Mouse (Mus musculus): ENCODE data around the gene Oprd1. TPM values are rescaled to one million over a fixed set of nuclear protein-coding genes. Genes with fewer than 3 reads are reported as not detected.

Gene Oprd1
- polyA plus RNA-seq, 1 experiment from 2014 or later, result 0.30 TPM

DNA sequence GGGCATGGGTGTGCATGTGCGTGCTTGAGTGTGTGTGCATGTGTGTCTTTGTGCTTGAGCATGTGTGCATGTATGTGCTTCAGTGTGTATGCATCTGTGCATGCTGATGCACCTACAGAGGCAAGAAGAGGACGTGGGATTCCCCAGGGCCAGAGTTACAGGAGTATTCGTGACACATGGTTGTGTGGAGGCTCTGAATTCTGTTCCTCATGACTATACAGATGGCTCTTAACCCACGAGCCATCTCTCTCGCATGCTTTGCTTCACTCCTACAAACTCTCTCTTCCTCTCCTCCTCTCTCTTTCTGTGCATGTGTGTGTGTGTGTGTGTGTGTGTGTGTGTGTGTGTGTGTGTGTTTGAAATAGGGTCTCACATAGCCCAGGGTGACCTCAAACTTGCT, 25.5 kb upstream of the Oprd1 start:
- H3K9ac ChIP-seq (ENCODE audit: low read length), result no peak overlapping the region
- no peak for ATAC-seq (ENCODE audit: insufficient read depth, low FRiP score)
- H3K4me2 ChIP-seq (ENCODE audit: low read depth, low read length), result no peak overlapping the region
- no peaks in the 10 kb centered on the region for H3K9me3 ChIP-seq (replicated peaks; ENCODE audit: control insufficient read depth, low read length)
- H3K27ac ChIP-seq (ENCODE audit: low read length), result no peak overlapping the region
- H3K4me3 ChIP-seq (replicated peaks; ENCODE audit: low read length), result no peak overlapping the region
- peaks cover 7% of the 10 kb centered on the region; the same call in 1 of the 2 replicates for H3K4me1 ChIP-seq (ENCODE audit: control insufficient read depth, insufficient read depth, low read length)
- H3K27me3 ChIP-seq (ENCODE audit: control insufficient read depth, insufficient read depth, low read length), result no peaks in the 10 kb centered on the region
- 80% methylated on average over 5 of the region's 5 CpGs for WGBS
- no peaks in the 10 kb centered on the region for H3K36me3 ChIP-seq (ENCODE audit: control insufficient read depth, insufficient read depth, low read length)

DNA sequence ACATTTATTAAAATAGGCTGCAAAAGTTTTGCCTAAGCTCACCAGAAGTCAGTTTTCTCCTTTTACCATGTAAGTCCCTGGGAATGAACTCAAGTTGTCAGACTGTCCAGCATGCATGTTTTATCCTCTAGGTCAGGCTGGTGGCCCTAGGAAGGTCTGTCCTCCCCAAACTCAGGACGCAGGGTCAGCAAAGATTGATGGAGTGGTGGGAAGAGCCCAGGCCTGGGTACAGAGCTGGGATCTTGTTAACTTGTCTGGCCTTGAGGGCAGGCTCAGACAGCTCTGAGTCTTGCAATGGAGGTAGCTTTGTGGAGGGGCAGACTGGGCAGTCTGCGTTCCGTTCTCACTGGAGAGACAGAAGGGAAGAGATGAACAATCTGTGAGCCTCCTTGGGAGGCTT, 25.0 kb upstream of the Oprd1 start:
- Histone ChIP-seq H3K4me2 (ENCODE audit: low read depth, low read length) (no peak overlapping the region), H3K4me1 (ENCODE audit: control insufficient read depth, insufficient read depth, low read length) (peaks cover 7% of the 10 kb centered on the region; the same call in 1 of the 2 replicates), H3K27me3 (ENCODE audit: control insufficient read depth, insufficient read depth, low read length) (no peaks in the 10 kb centered on the region), H3K36me3 (ENCODE audit: control insufficient read depth, insufficient read depth, low read length) (no peaks in the 10 kb centered on the region), H3K9ac (ENCODE audit: low read length) (no peak overlapping the region), H3K4me3 (replicated peaks; ENCODE audit: low read length) (no peak overlapping the region), H3K27ac (ENCODE audit: low read length) (no peak overlapping the region), H3K9me3 (replicated peaks; ENCODE audit: control insufficient read depth, low read length) (no peaks in the 10 kb centered on the region)
- 87% methylated on average over 3 of the region's 3 CpGs for WGBS
- no peak for ATAC-seq (ENCODE audit: insufficient read depth, low FRiP score)

DNA sequence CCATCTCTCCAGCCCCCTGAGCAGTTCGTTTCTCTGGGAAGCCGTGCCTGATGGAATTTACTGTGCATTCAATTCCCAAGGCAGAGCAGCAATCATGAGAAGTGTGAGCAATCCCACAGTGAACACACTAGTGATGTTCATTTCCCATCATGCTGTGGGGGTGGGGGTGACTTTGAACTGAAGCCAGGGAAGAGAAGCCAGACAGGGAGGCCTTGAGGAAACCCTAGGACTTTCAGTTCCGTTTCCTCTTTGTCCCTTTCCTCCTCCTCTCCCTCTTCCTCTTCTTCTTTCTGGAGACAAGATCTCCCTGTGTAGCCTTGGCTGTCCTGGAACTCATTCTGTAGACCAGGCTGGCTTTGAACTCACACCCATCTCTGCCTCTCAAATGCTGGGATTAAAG, 23.1 kb upstream of the Oprd1 start:
- Histone ChIP-seq H3K9me3 (replicated peaks; ENCODE audit: control insufficient read depth, low read length) (no peaks in the 10 kb centered on the region), H3K4me2 (ENCODE audit: low read depth, low read length) (no peak overlapping the region), H3K4me3 (replicated peaks; ENCODE audit: low read length) (no peak overlapping the region), H3K27me3 (ENCODE audit: control insufficient read depth, insufficient read depth, low read length) (no peaks in the 10 kb centered on the region), H3K9ac (ENCODE audit: low read length) (no peak overlapping the region), H3K27ac (ENCODE audit: low read length) (no peak overlapping the region), H3K4me1 (ENCODE audit: control insufficient read depth, insufficient read depth, low read length) (peaks cover 7% of the 10 kb centered on the region; the same call in 1 of the 2 replicates), H3K36me3 (ENCODE audit: control insufficient read depth, insufficient read depth, low read length) (no peaks in the 10 kb centered on the region)
- ATAC-seq (ENCODE audit: insufficient read depth, low FRiP score), result no peak
- WGBS, result 83% methylated on average over 3 of the region's 3 CpGs

DNA sequence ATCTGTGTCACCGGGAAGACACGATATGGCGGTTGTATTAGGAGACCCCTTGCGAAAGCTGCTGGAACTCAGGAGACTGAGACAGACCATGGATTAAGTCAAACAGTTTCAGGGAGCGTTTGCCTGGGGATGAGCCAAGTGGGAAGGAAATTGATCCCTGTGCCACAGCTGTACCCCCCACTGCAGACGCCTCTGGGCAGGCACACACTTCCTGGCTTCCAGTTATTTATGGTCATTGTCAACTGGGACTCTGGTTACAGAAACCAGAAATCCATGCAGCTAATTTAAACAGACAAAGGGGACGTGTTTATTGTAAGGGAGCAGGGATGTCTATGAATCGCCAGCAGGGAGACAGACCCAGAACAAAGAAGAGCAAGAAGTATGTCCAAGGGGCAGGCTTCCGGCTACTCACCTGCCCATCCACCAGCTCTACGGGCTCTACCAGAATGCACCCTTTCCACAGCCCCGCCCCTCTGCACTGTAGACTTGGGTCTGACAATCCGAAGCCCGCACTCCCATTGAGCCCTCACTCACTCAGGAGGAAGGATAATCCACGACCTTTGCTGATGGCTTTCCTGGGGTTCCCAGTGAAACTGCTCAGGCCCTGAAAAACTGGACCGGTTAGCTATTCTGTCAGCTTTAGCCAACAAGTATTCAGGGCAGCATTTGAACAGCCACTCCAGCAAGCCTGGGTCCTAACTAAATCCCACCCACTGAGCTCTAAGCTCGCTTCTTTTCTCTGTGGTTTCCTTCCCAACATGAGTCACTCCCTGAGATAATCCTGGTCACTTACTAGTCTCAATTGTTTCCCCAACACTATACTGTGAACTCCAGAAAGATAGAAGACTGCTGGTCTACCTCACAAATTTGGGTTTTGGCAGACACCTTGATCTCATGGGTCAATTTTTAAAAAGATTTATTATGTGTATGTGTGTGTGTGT, 22.3 kb upstream of the Oprd1 start:
- Histone ChIP-seq H3K27me3 (ENCODE audit: control insufficient read depth, insufficient read depth, low read length) (no peaks in the 10 kb centered on the region), H3K27ac (ENCODE audit: low read length) (no peak overlapping the region), H3K36me3 (ENCODE audit: control insufficient read depth, insufficient read depth, low read length) (no peaks in the 10 kb centered on the region), H3K4me3 (replicated peaks; ENCODE audit: low read length) (no peak overlapping the region), H3K4me1 (ENCODE audit: control insufficient read depth, insufficient read depth, low read length) (peaks cover 7% of the 10 kb centered on the region; the same call in 1 of the 2 replicates), H3K9ac (ENCODE audit: low read length) (no peak overlapping the region), H3K4me2 (ENCODE audit: low read depth, low read length) (no peak overlapping the region), H3K9me3 (replicated peaks; ENCODE audit: control insufficient read depth, low read length) (no peaks in the 10 kb centered on the region)
- no peak for ATAC-seq (ENCODE audit: insufficient read depth, low FRiP score)
- 51% methylated on average over 16 of the region's 16 CpGs for WGBS

DNA sequence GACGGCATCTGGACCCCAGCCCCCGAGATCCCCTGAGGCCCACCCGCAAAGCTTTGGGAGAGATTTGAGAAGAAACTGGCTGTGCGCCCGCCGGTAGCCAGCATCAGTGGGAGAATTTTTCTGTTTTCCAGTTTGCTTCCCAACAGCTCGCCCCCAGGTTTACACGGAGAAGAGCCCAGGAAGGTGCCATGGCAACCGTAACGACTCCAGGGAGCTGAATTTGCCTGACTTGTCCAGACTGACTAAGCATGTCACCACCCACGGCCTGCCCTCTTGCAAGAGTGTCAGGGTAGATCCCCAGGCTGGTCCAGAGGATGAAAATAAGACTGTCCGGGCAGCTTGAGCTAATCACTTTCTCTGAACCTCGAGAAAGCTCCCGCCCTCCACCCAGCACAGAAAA, 21.4 kb upstream of the Oprd1 start:
- no peak overlapping the region for H3K9ac ChIP-seq (ENCODE audit: low read length)
- no peak overlapping the region for H3K4me2 ChIP-seq (ENCODE audit: low read depth, low read length)
- no peak overlapping the region for H3K4me3 ChIP-seq (replicated peaks; ENCODE audit: low read length)
- no peaks in the 10 kb centered on the region for H3K9me3 ChIP-seq (replicated peaks; ENCODE audit: control insufficient read depth, low read length)
- H3K27me3 ChIP-seq (ENCODE audit: control insufficient read depth, insufficient read depth, low read length), result no peaks in the 10 kb centered on the region
- ATAC-seq (ENCODE audit: insufficient read depth, low FRiP score), result no peak
- H3K36me3 ChIP-seq (ENCODE audit: control insufficient read depth, insufficient read depth, low read length), result no peaks in the 10 kb centered on the region
- 59% methylated on average over 14 of the region's 14 CpGs for WGBS
- H3K27ac ChIP-seq (ENCODE audit: low read length), result no peak overlapping the region
- H3K4me1 ChIP-seq (ENCODE audit: control insufficient read depth, insufficient read depth, low read length), result peaks cover 7% of the 10 kb centered on the region; the same call in 1 of the 2 replicates

DNA sequence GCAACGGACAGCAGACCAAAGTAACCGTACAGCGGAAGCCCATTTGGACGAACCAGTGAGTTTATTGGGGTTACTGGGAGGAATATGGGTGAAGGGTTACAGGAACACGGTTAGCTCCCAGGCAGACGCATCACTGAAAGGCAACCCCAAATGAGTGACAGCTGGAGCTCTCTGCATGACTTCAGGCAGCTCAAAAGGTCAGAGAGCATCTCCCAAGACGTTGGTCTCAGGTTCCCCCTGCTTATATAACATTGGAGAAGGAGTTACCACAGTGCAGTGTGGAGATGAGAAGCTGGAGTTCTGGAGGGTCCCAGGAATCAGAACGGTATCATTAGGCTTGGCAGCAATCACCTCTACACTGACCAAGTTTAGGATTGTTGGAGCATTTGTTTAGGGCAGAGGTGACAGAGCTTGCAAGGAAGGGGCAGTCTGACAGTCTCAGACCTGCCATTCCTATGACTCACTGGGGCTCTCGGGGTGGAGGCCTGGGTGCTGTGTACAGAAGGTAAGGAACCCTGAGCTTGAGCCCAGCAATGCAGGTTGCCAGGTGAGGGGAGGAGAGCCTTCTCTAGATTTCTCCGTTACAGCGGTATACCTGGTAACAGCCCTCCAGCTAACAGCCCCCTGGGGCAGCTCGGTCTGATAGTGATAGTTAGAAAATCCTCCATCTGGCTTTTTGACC, 12.8 kb upstream of the Oprd1 start:
- Histone ChIP-seq H3K27ac (ENCODE audit: low read length) (no peak overlapping the region), H3K4me1 (ENCODE audit: control insufficient read depth, insufficient read depth, low read length) (no peaks in the 10 kb centered on the region), H3K27me3 (ENCODE audit: control insufficient read depth, insufficient read depth, low read length) (no peaks in the 10 kb centered on the region), H3K9me3 (replicated peaks; ENCODE audit: control insufficient read depth, low read length) (peaks cover 7% of the 10 kb centered on the region), H3K4me3 (replicated peaks; ENCODE audit: low read length) (no peak overlapping the region), H3K36me3 (ENCODE audit: control insufficient read depth, insufficient read depth, low read length) (no peaks in the 10 kb centered on the region), H3K4me2 (ENCODE audit: low read depth, low read length) (no peak overlapping the region), H3K9ac (ENCODE audit: low read length) (no peak overlapping the region)
- ATAC-seq (ENCODE audit: insufficient read depth, low FRiP score), result peak; percentile 40; the same call in 1 of the 2 replicates
- 58% methylated on average over 12 of the region's 12 CpGs for WGBS

DNA sequence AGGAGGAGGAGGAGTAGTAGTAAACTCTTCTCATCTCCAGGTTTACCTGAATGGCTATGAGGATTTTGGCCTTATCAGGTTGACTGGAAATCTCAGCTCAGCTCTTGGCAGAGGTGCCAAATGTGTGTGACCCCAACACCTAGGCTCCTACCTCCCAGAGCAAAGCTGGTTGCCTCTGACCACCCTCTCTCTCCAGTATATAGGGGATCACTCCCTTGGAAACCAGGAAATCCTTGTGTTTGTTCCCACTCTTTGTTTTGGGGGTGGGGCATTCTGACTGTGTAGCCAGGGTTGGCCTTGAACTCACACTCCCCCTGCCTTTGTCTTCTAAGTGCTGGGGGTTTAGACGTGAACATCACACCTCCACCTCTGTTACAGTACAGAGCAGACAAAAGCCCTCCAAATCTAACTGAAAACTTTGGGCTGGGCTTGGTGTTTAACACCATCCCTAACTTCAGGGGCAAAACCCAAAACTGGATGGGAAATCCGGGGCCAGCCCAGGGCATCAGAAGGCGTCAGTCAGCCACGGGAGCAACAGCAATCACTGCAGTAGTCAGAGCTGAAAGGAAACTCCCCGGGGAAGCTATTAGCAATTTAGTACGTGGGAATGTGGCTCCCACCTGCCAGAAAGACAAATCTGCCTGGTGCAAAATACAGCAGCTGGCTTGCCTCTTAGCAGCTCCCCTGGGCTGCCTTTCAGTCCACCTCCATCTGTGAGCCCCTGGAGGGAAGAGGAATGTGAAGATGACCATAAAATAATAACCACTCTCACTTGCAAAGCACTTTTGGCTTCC, 10.8 kb upstream of the Oprd1 start:
- peaks cover 7% of the 10 kb centered on the region for H3K9me3 ChIP-seq (replicated peaks; ENCODE audit: control insufficient read depth, low read length)
- no peaks in the 10 kb centered on the region for H3K36me3 ChIP-seq (ENCODE audit: control insufficient read depth, insufficient read depth, low read length)
- H3K27ac ChIP-seq (ENCODE audit: low read length), result no peak overlapping the region
- no peaks in the 10 kb centered on the region for H3K27me3 ChIP-seq (ENCODE audit: control insufficient read depth, insufficient read depth, low read length)
- no peak overlapping the region for H3K9ac ChIP-seq (ENCODE audit: low read length)
- ATAC-seq (ENCODE audit: insufficient read depth, low FRiP score), result no peak
- H3K4me1 ChIP-seq (ENCODE audit: control insufficient read depth, insufficient read depth, low read length), result no peaks in the 10 kb centered on the region
- H3K4me2 ChIP-seq (ENCODE audit: low read depth, low read length), result no peak overlapping the region
- WGBS, result 6% methylated on average over 6 of the region's 6 CpGs
- H3K4me3 ChIP-seq (replicated peaks; ENCODE audit: low read length), result no peak overlapping the region

DNA sequence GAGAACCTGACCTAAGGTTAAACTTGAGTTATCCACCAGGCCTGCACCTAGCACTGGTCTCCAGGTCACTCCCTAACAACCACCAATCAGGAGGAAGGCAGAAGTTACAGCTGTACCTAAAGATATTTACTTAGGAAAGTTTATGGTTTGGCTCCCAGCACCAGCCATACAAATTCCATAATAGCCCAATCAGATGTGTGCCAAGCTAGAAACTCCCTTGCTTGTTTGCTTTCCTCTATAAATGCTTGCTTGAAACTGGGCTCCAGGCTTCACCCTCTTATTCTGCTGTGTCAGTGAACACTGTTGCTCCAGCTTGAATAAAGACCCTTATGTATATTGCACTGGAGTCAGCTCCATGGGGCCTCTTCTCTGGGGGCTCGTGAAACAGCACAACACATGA, 7.4 kb upstream of the Oprd1 start:
- H3K4me3 ChIP-seq (replicated peaks; ENCODE audit: low read length), result no peak overlapping the region
- no peaks in the 10 kb centered on the region for H3K4me1 ChIP-seq (ENCODE audit: control insufficient read depth, insufficient read depth, low read length)
- no peak overlapping the region for H3K4me2 ChIP-seq (ENCODE audit: low read depth, low read length)
- 0 out of 2 replicates have a peak overlapping the region, but pooled peaks have one; percentile 21 for H3K27ac ChIP-seq (ENCODE audit: low read length)
- peak; percentile 50; the same call in 1 of the 2 replicates for ATAC-seq (ENCODE audit: insufficient read depth, low FRiP score)
- H3K36me3 ChIP-seq (ENCODE audit: control insufficient read depth, insufficient read depth, low read length), result no peaks in the 10 kb centered on the region
- 25% methylated on average over 1 of the region's 1 CpGs for WGBS
- H3K27me3 ChIP-seq (ENCODE audit: control insufficient read depth, insufficient read depth, low read length), result no peaks in the 10 kb centered on the region
- H3K9ac ChIP-seq (ENCODE audit: low read length), result no peak overlapping the region
- peaks cover 7% of the 10 kb centered on the region for H3K9me3 ChIP-seq (replicated peaks; ENCODE audit: control insufficient read depth, low read length)

All from stomach, embryonic 16.5 days (tissue).